In the genomic region with DNA sequence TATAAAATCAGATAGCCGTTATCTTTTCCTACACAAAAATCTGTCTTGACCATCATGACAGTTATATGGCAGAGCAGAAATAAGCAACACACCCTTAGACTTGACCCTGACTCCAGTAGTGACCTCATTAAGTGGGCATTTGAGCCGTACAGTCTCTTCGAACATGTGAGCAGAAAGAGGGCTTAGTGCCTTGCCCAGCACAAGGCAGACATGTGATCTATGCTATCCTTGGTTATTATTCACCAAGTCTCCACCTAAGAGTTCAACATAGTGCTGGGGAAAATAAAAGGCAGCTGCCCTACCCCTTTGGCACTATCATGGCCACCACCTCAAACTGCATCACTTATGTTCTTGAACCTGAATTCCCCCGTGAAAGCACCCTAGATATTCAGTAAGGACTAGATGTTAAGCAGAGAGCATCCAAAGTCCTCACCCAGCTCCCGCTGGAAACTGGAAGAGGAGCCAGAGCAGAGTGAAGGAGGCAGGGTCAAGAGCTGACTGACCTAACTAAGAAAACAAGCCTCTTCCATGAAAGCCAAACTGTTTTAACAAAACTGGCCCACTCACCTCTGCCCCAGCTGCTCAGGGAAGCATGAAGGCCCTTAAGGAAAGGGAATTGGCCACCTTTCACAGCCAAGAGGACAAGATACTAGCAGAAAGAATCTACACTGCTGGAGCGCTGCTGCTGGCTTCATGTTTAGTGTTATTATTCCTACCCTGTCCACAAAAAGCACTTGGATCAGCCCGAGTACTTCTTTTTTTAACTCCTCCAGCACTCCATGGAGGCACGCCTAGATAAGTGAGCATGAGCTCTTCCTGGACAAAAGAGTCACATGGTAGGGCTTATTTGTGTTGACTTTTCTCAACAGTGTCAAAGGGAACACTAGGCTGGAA, we compare ENCODE assay signal across 12 mouse cellular contexts. TPM values are rescaled to one million over a fixed set of nuclear protein-coding genes. Genes with fewer than 3 reads are reported as not detected.
DNase-seq lines count a peak whose midpoint lies in the region; ATAC-seq and TF ChIP-seq lines count a peak whose summit lies in the region.
"Had no signal": no experiment of that assay in that cellular context is flagged by ENCODE, and none has a peak within 500 bp of the region (broad histone marks: within the 10 kb centered on the region; RNA-seq: fewer than 3 reads in every experiment).

No protein-coding gene starts in this region.

- no peak overlapping the region for H3K9ac ChIP-seq in lung, embryonic 14.5 days
- no peak overlapping the region for H3K9ac ChIP-seq in heart, embryonic 13.5 days
- no peak overlapping the region for H3K9ac ChIP-seq in kidney, embryonic 14.5 days (ENCODE audit: low read depth, low read length)
- no peak overlapping the region for H3K9ac ChIP-seq in midbrain, postnatal 0 days (replicated peaks; ENCODE audit: low read length, poor library complexity, severe bottlenecking)
- H3K9ac ChIP-seq: forebrain, postnatal 0 days had no signal

- H3K27me3 ChIP-seq in lung, embryonic 14.5 days (ENCODE audit: insufficient read depth, low read length), result no peaks in the 10 kb centered on the region
- no peaks in the 10 kb centered on the region for H3K27me3 ChIP-seq in heart, embryonic 13.5 days (replicated peaks)
- H3K27me3 ChIP-seq in kidney, embryonic 14.5 days (ENCODE audit: control insufficient read depth, insufficient read depth, low read length), result no peaks in the 10 kb centered on the region
- H3K27me3 ChIP-seq in midbrain, postnatal 0 days (ENCODE audit: insufficient read depth, low read length), result no peaks in the 10 kb centered on the region

- TF ChIP-seq CTCF in lung, embryonic 14.5 days (IDR thresholded peaks at IDR 0.05; ENCODE audit: low read depth), result no peak
- no peak for TF ChIP-seq CTCF in midbrain, postnatal 0 days (IDR thresholded peaks at IDR 0.05)

- H3K36me3 ChIP-seq in lung, embryonic 14.5 days (ENCODE audit: insufficient read depth), result no peaks in the 10 kb centered on the region
- no peaks in the 10 kb centered on the region for H3K36me3 ChIP-seq in heart, embryonic 13.5 days
- H3K36me3 ChIP-seq in kidney, embryonic 14.5 days (ENCODE audit: control insufficient read depth, insufficient read depth, low read length), result no peaks in the 10 kb centered on the region
- H3K36me3 ChIP-seq in midbrain, postnatal 0 days (ENCODE audit: insufficient read depth, low read length), result no peaks in the 10 kb centered on the region
- H3K36me3 ChIP-seq: limb, embryonic 10.5 days had no signal

- no peak overlapping the region for H3K4me2 ChIP-seq in lung, embryonic 14.5 days
- peak overlapping the region; percentile 51 for H3K4me2 ChIP-seq in heart, embryonic 13.5 days
- H3K4me2 ChIP-seq in kidney, embryonic 14.5 days (replicated peaks; ENCODE audit: low read depth, low read length), result no peak overlapping the region
- H3K4me2 ChIP-seq in midbrain, postnatal 0 days (ENCODE audit: low read depth, low read length, poor library complexity, severe bottlenecking), result no peak overlapping the region

- no peaks in the 10 kb centered on the region for H3K9me3 ChIP-seq in lung, embryonic 14.5 days (ENCODE audit: low read depth, low read length)
- H3K9me3 ChIP-seq in heart, embryonic 13.5 days, result no peaks in the 10 kb centered on the region
- H3K9me3 ChIP-seq in kidney, embryonic 14.5 days (ENCODE audit: control insufficient read depth, low read length), result no peaks in the 10 kb centered on the region
- H3K9me3 ChIP-seq in midbrain, postnatal 0 days (ENCODE audit: low read length), result no peaks in the 10 kb centered on the region
- H3K9me3 ChIP-seq: limb, embryonic 10.5 days had no signal

- 55% methylated on average over 8 of the region's 8 CpGs for WGBS in lung, embryonic 14.5 days
- 43% methylated on average over 8 of the region's 8 CpGs for WGBS in heart, embryonic 13.5 days
- WGBS in kidney, embryonic 14.5 days, result 29% methylated on average over 8 of the region's 8 CpGs
- WGBS in midbrain, postnatal 0 days, result 81% methylated on average over 8 of the region's 8 CpGs

- no peaks in the 10 kb centered on the region for H3K4me1 ChIP-seq in lung, embryonic 14.5 days (ENCODE audit: insufficient read depth)
- peaks cover 39% of the 10 kb centered on the region for H3K4me1 ChIP-seq in heart, embryonic 13.5 days
- H3K4me1 ChIP-seq in kidney, embryonic 14.5 days (ENCODE audit: control insufficient read depth, insufficient read depth, low read length), result peaks cover 6% of the 10 kb centered on the region; the same call in 1 of the 2 replicates
- no peaks in the 10 kb centered on the region for H3K4me1 ChIP-seq in midbrain, postnatal 0 days (ENCODE audit: insufficient read depth, low read length)
- H3K4me1 ChIP-seq: limb, embryonic 10.5 days had no signal

- ATAC-seq in lung, embryonic 14.5 days (ENCODE audit: insufficient read depth), result no peak
- ATAC-seq in heart, embryonic 13.5 days (ENCODE audit: extremely low read depth, insufficient number of reproducible peaks, low FRiP score, low TSS enrichment), result no peak
- peak; percentile 89 for ATAC-seq in kidney, embryonic 14.5 days (ENCODE audit: low FRiP score, low TSS enrichment)
- no peak for ATAC-seq in erythroblast, adult 5-6 weeks (replicated peaks; ENCODE audit: low FRiP score, poor library complexity, severe bottlenecking)
- no peak for ATAC-seq in midbrain, postnatal 0 days (ENCODE audit: low FRiP score)
- ATAC-seq: activated CD4-positive, CD25-positive, alpha-beta regulatory T cell, adult 4 months; forebrain, postnatal 0 days; inflammation-experienced regulatory T-cells, adult 6 months had no signal

- 0 out of 2 replicates have a peak overlapping the region, but pooled peaks have one; percentile 24 for H3K27ac ChIP-seq in lung, embryonic 14.5 days (ENCODE audit: low read depth)
- peak overlapping the region; percentile 85 for H3K27ac ChIP-seq in heart, embryonic 13.5 days (replicated peaks)
- no peak overlapping the region; the same call in 1 of the 2 replicates for H3K27ac ChIP-seq in kidney, embryonic 14.5 days (ENCODE audit: low read depth, low read length)
- H3K27ac ChIP-seq in midbrain, postnatal 0 days (ENCODE audit: low read depth, low read length), result no peak overlapping the region
- H3K27ac ChIP-seq: limb, embryonic 10.5 days had no signal

- no peak overlapping the region for H3K4me3 ChIP-seq in lung, embryonic 14.5 days (ENCODE audit: low read depth, low read length)
- peak overlapping the region; percentile 8; the same call in 1 of the 2 replicates for H3K4me3 ChIP-seq in heart, embryonic 13.5 days
- no peak overlapping the region for H3K4me3 ChIP-seq in kidney, embryonic 14.5 days (ENCODE audit: low read length)
- H3K4me3 ChIP-seq in midbrain, postnatal 0 days (ENCODE audit: low read depth, low read length), result no peak overlapping the region
- H3K4me3 ChIP-seq: limb, embryonic 10.5 days had no signal

- DNase-seq in lung, embryonic 14.5 days, result no peak
- DNase-seq in lung, postnatal 14 days, result no peak
- no peak for DNase-seq in adrenal gland, postnatal 4 days (ENCODE audit: low spot score in 2 of 2)
- DNase-seq in midbrain, postnatal 0 days (ENCODE audit: low spot score), result no peak
- DNase-seq: cerebellum, adult 8-10 months; forebrain, postnatal 0 days had no signal

RNA-seq across cellular contexts. Expression of a gene that starts 40.4 kb away (rescaled TPM):
- 8.7 and 9.9 TPM in 2 replicates for polyA plus RNA-seq in lung, embryonic 14.5 days (2014; fragmentation: Nextera tagmentation; extraction: Ambion mirVana)
- polyA plus RNA-seq in heart, embryonic 13.5 days (2015; fragmentation: Nextera tagmentation; extraction: Ambion mirVana), result 6.0 TPM in 2 replicates
- polyA plus RNA-seq in kidney, embryonic 14.5 days (2014; fragmentation: Nextera tagmentation; extraction: Ambion mirVana), result 8.1 and 10.4 TPM in 2 replicates
- 10 to 100 TPM; 28.6 to 31.5 TPM for total RNA-seq in adrenal gland, postnatal 4 days (2021)
- total RNA-seq in erythroblast, adult 5-6 weeks (2015; ENCODE audit: low replicate concordance), result not detected in 2 replicates
- 1.4 and 1.5 TPM in 2 replicates for total RNA-seq in erythroblast, adult 5-6 weeks (2017; ENCODE audit: low replicate concordance)
- total RNA-seq in midbrain, postnatal 0 days (2014; rRNA removed), result 101 and 102 TPM in 2 replicates
- polyA plus RNA-seq in midbrain, postnatal 0 days (2015; fragmentation: Nextera tagmentation; extraction: Ambion mirVana), result 14.9 and 15.2 TPM in 2 replicates

Comparison
In these comparisons a context has a peak if more than half of its experiments do, and no peak if none do; other contexts are left out.
1. H3K27ac ChIP-seq: peak in lung, embryonic 14.5 days (single experiment) and heart, embryonic 13.5 days (single experiment); none in kidney, embryonic 14.5 days (single experiment) and midbrain, postnatal 0 days (single experiment).